Mouse (Mus musculus): ENCODE measurements around the gene Slc17a9. TPM values are rescaled to one million over a fixed set of nuclear protein-coding genes. Genes with fewer than 3 reads are reported as not detected.

Slc17a9 gene
- polyA plus RNA-seq, 1 experiment = 22.6 TPM

DNA sequence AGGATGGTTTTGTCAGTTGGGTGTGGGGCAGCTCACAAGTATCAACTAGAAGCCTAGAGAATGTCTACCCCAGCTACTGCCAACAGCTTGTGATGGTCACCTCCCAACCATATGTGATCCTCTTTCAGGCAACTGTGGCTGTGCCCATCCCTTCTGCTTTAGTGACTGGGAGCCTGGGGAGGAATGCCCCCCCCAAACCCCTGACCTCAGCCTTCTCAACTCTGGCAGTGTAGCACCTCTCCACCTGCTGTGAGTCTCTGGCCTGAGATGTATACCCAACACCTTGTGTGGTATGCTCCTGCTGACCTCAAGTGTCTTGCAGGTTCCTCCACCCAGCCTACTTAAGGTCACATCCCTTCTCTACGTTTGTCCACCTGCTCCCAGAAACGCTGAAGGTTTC lies 1.2 kb upstream of the Slc17a9 start:
- peaks cover 42% of the 10 kb centered on the region for H3K36me3 ChIP-seq (ENCODE audit: control insufficient read depth, insufficient read depth, low read length, poor library complexity, severe bottlenecking)
- peak overlapping the region; percentile 58 for H3K27ac ChIP-seq (ENCODE audit: insufficient read depth, low read length)
- peaks cover 16% of the 10 kb centered on the region for H3K9me3 ChIP-seq (replicated peaks; ENCODE audit: control insufficient read depth, insufficient read depth, low read length, poor library complexity, severe bottlenecking)
- H3K9ac ChIP-seq (ENCODE audit: low read depth, poor library complexity, severe bottlenecking) = no peak overlapping the region
- H3K4me3 ChIP-seq (ENCODE audit: low read depth, low read length) = no peak overlapping the region
- H3K4me1 ChIP-seq (ENCODE audit: control insufficient read depth, insufficient read depth, low read length) = peaks cover 15% of the 10 kb centered on the region
- TF ChIP-seq POLR2A (IDR thresholded peaks at IDR 0.05; ENCODE audit: insufficient read depth, low read length) = no peak
- no peak for TF ChIP-seq EP300 (IDR thresholded peaks at IDR 0.05; ENCODE audit: insufficient read depth, low read depth, low read length)
- TF ChIP-seq CTCF (IDR thresholded peaks at IDR 0.05; ENCODE audit: low read depth, low read length) = no peak
- H3K27me3 ChIP-seq (ENCODE audit: control insufficient read depth, insufficient read depth, low read length, poor library complexity, severe bottlenecking) = no peaks in the 10 kb centered on the region

DNA sequence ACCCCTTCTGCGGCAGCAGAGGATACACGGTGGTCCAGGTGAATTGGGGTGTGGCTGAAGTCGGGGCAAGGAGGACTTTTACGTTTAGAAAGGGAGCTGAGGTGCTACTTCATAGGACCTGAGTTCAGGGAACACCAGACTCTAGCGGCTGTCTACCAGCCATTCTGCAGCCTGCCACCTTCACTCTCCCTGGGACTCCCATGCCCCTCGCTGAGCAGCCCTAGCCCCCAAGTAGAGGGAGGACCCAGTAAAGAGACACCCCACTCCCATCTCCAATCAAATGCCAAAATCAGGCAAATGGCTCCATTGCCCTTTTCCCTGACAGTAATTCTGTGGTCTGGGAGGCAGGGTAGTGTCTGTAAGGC lies 333 bp downstream of the Slc17a9 start:
- TF ChIP-seq POLR2A (IDR thresholded peaks at IDR 0.05; ENCODE audit: insufficient read depth, low read length) (no peak), EP300 (IDR thresholded peaks at IDR 0.05; ENCODE audit: insufficient read depth, low read depth, low read length) (no peak), CTCF (IDR thresholded peaks at IDR 0.05; ENCODE audit: low read depth, low read length) (no peak)
- Histone ChIP-seq H3K4me3 (ENCODE audit: low read depth, low read length) (peak overlapping the region; percentile 51), H3K27ac (ENCODE audit: insufficient read depth, low read length) (peak overlapping the region; percentile 58), H3K9me3 (replicated peaks; ENCODE audit: control insufficient read depth, insufficient read depth, low read length, poor library complexity, severe bottlenecking) (peaks cover 16% of the 10 kb centered on the region), H3K27me3 (ENCODE audit: control insufficient read depth, insufficient read depth, low read length, poor library complexity, severe bottlenecking) (no peaks in the 10 kb centered on the region), H3K4me1 (ENCODE audit: control insufficient read depth, insufficient read depth, low read length) (peaks cover 15% of the 10 kb centered on the region), H3K36me3 (ENCODE audit: control insufficient read depth, insufficient read depth, low read length, poor library complexity, severe bottlenecking) (peaks cover 29% of the 10 kb centered on the region), H3K9ac (ENCODE audit: low read depth, poor library complexity, severe bottlenecking) (peak overlapping the region; percentile 48)

DNA sequence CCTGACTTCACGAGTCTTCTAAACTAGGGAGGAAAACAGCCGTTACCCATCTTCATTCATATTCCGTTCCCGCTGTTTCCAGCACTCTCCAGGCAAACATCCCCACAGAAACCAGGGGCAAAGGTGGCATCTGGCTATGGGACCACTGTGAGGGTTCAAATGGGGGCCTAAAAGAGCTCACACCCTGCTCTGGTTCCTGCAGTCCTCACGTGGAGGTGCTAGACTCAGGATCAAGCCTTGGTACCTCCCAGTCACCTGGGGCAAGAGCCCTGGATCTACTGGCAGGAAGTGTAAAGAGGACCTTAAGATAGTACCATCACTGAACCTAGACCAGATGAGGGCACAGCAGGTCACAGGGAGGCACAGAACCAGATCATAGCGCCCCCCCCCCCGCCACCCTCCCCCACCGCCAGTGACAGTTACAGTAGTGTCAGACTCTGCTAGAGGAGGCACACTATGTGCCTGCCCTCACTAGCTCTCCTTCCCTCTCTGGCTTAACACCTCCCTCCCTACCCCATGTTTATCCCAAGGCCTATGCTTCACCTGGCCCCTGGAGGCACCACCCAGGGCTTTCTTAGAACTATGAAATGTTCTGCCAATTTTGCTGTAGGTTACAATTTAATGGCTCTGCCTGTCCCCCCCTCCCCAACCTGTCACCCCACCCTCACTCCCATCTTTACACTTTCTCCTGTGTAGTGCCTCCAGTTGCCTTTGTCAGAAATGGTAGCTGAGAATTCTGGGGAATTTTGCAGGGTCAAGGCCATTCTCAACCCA lies 980 bp downstream of the Slc17a9 start:
- peaks cover 23% of the 10 kb centered on the region for H3K36me3 ChIP-seq (ENCODE audit: control insufficient read depth, insufficient read depth, low read length, poor library complexity, severe bottlenecking)
- H3K27ac ChIP-seq (ENCODE audit: insufficient read depth, low read length) = peak overlapping the region; percentile 91
- H3K27me3 ChIP-seq (ENCODE audit: control insufficient read depth, insufficient read depth, low read length, poor library complexity, severe bottlenecking) = no peaks in the 10 kb centered on the region
- H3K4me1 ChIP-seq (ENCODE audit: control insufficient read depth, insufficient read depth, low read length) = peaks cover 15% of the 10 kb centered on the region
- peak overlapping the region; percentile 48 for H3K9ac ChIP-seq (ENCODE audit: low read depth, poor library complexity, severe bottlenecking)
- H3K9me3 ChIP-seq (replicated peaks; ENCODE audit: control insufficient read depth, insufficient read depth, low read length, poor library complexity, severe bottlenecking) = peaks cover 16% of the 10 kb centered on the region
- peak overlapping the region; percentile 51 for H3K4me3 ChIP-seq (ENCODE audit: low read depth, low read length)
- TF ChIP-seq POLR2A (IDR thresholded peaks at IDR 0.05; ENCODE audit: insufficient read depth, low read length) (no peak), EP300 (IDR thresholded peaks at IDR 0.05; ENCODE audit: insufficient read depth, low read depth, low read length) (no peak), CTCF (IDR thresholded peaks at IDR 0.05; ENCODE audit: low read depth, low read length) (no peak)

DNA sequence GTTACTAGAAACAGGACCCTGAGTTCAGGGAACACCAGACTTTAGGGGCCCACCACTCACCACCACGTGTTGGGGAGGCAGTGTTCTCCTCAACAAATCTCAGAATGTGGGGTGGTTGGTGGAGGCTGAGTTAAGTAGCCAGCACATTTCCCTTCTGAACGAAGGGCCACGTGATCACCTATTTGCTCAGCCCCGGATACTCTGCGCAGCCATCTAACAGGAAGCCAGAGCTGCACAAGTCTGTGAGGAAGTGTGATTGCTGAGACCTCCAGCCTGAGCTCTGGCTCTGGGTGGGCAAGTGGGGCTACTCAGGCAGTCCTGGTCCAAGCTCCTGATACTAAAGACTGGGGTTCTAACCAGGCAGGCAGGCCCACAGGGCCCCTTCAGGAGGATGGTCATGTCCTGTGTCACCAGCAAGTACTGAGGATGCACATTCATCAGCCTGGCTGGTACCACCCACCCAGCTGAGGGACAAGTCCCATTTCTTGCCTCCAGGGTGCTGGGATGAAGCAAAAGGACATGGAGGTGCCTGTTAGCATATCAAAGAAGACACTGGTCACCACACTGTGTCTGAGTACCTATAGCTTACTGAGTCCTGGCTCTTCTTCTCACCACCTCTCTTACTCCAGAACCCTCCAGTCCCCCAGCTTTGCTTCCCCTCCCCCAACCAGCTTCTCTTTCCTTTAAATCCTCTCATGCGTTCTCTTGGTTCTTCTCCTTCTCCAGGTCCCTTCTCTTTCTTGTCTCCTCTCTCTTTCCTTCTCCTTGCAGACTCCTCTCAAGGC lies 1.8 kb downstream of the Slc17a9 start:
- Histone ChIP-seq H3K27me3 (ENCODE audit: control insufficient read depth, insufficient read depth, low read length, poor library complexity, severe bottlenecking) (no peaks in the 10 kb centered on the region), H3K4me3 (ENCODE audit: low read depth, low read length) (peak overlapping the region; percentile 18; the same call in 1 of the 2 replicates), H3K9ac (ENCODE audit: low read depth, poor library complexity, severe bottlenecking) (peak overlapping the region; percentile 48; the same call in 1 of the 2 replicates), H3K27ac (ENCODE audit: insufficient read depth, low read length) (peak overlapping the region; percentile 91), H3K4me1 (ENCODE audit: control insufficient read depth, insufficient read depth, low read length) (peaks cover 15% of the 10 kb centered on the region), H3K9me3 (replicated peaks; ENCODE audit: control insufficient read depth, insufficient read depth, low read length, poor library complexity, severe bottlenecking) (peaks cover 16% of the 10 kb centered on the region), H3K36me3 (ENCODE audit: control insufficient read depth, insufficient read depth, low read length, poor library complexity, severe bottlenecking) (peaks cover 15% of the 10 kb centered on the region)
- no peak for TF ChIP-seq CTCF (IDR thresholded peaks at IDR 0.05; ENCODE audit: low read depth, low read length)
- peak; percentile 84 for TF ChIP-seq EP300 (IDR thresholded peaks at IDR 0.05; ENCODE audit: insufficient read depth, low read depth, low read length)

DNA sequence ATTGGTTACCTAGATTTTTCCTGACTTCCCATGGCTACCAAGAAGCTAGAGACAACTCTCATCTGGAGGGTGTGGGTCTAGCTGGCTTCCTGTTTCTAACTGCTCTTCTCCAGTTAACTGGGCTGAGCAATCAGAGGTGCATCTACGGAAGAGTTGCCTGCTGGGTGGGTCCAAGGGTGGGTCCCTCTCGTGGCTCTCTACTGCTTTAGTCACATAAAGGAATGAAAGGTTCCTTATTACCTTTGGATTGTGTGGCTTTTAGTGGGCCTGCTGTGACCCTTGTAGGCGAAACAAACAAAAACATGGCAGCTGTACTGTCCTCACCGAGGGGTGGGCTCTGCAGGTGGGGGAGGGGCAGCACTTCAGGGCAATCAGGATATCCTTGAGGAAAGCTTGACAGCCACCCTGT lies 2.6 kb downstream of the Slc17a9 start:
- H3K9ac ChIP-seq (ENCODE audit: low read depth, poor library complexity, severe bottlenecking) = no peak overlapping the region
- H3K36me3 ChIP-seq (ENCODE audit: control insufficient read depth, insufficient read depth, low read length, poor library complexity, severe bottlenecking) = peaks cover 7% of the 10 kb centered on the region
- H3K27me3 ChIP-seq (ENCODE audit: control insufficient read depth, insufficient read depth, low read length, poor library complexity, severe bottlenecking) = no peaks in the 10 kb centered on the region
- peak overlapping the region; percentile 93 for H3K27ac ChIP-seq (ENCODE audit: insufficient read depth, low read length)
- H3K4me1 ChIP-seq (ENCODE audit: control insufficient read depth, insufficient read depth, low read length) = peaks cover 15% of the 10 kb centered on the region
- no peak overlapping the region for H3K4me3 ChIP-seq (ENCODE audit: low read depth, low read length)
- TF ChIP-seq POLR2A (IDR thresholded peaks at IDR 0.05; ENCODE audit: insufficient read depth, low read length) (no peak), EP300 (IDR thresholded peaks at IDR 0.05; ENCODE audit: insufficient read depth, low read depth, low read length) (peak; percentile 97)
- H3K9me3 ChIP-seq (replicated peaks; ENCODE audit: control insufficient read depth, insufficient read depth, low read length, poor library complexity, severe bottlenecking) = peaks cover 9% of the 10 kb centered on the region

DNA sequence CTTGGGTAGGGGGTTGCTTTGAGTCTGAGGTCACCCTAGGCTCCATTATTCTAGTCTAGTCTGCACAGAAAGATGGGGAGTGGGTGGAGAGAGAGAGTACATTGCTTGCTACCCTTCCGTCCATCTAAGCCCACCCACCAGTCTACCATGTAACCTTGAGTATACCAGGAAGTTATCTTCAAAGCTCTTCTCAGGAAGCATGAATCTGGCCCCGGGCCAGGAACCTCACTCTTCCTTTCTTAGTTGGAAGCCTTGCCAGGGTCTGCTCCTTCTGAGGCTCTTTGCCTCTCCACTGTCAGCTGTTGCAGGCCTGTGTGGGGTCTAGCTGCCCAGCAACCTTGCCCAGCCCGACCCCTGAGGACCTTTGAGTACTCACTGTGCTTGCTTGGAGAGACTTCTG lies 6.0 kb downstream of the Slc17a9 start:
- TF ChIP-seq EP300 (IDR thresholded peaks at IDR 0.05; ENCODE audit: insufficient read depth, low read depth, low read length) (no peak), CTCF (IDR thresholded peaks at IDR 0.05; ENCODE audit: low read depth, low read length) (no peak), POLR2A (IDR thresholded peaks at IDR 0.05; ENCODE audit: insufficient read depth, low read length) (no peak)
- H3K27ac ChIP-seq (ENCODE audit: insufficient read depth, low read length) = peak overlapping the region; percentile 71
- no peaks in the 10 kb centered on the region for H3K9me3 ChIP-seq (replicated peaks; ENCODE audit: control insufficient read depth, insufficient read depth, low read length, poor library complexity, severe bottlenecking)
- no peaks in the 10 kb centered on the region for H3K27me3 ChIP-seq (ENCODE audit: control insufficient read depth, insufficient read depth, low read length, poor library complexity, severe bottlenecking)
- H3K36me3 ChIP-seq (ENCODE audit: control insufficient read depth, insufficient read depth, low read length, poor library complexity, severe bottlenecking) = no peaks in the 10 kb centered on the region
- peak overlapping the region; percentile 35 for H3K9ac ChIP-seq (ENCODE audit: low read depth, poor library complexity, severe bottlenecking)
- H3K4me1 ChIP-seq (ENCODE audit: control insufficient read depth, insufficient read depth, low read length) = peaks cover 14% of the 10 kb centered on the region
- peak overlapping the region; percentile 13 for H3K4me3 ChIP-seq (ENCODE audit: low read depth, low read length)

Measured in ES-Bruce4 (cell line).